Mouse (Mus musculus) kidney, embryonic 16.5 days (tissue): ENCODE measurements at regions not wholly inside any gene's neighbourhood (a gene's known extent, or its start where the extent isn't known, plus 50 kb on each side); places are given as distances from the start of the nearest gene placed in this dataset.

Experiments used
- ATAC-seq: fragments of 200-750 bp; cut with Nextera tagmentation; 2 replicates; pipeline ENCODE4 v1.8.0; 2017; ENCODE audit warnings: moderate TSS enrichment; ENCODE audit not compliant: low FRiP score, low TSS enrichment
- H3K27ac ChIP-seq: fragments of 300-500 bp; sonication (generic); 2 replicates; pipeline ENCODE4 v1.5.1; 2014; ENCODE audit warnings: low read length
- H3K27me3 ChIP-seq: fragments of 300-500 bp; sonication (generic); 2 replicates; pipeline ENCODE4 v1.6.1; 2014; ENCODE audit warnings: low read length, control low read depth, mixed read lengths; ENCODE audit not compliant: insufficient read depth
- H3K36me3 ChIP-seq: fragments of 300-500 bp; sonication (generic); 2 replicates; pipeline ENCODE4 v1.6.1; 2014; ENCODE audit warnings: low read length, control low read depth, mixed read lengths; ENCODE audit not compliant: insufficient read depth
- H3K4me1 ChIP-seq: fragments of 300-500 bp; sonication (generic); 2 replicates; pipeline ENCODE4 v1.6.1; 2014; ENCODE audit warnings: low read length, control low read depth, mixed read lengths; ENCODE audit not compliant: insufficient read depth
- H3K4me2 ChIP-seq: fragments of 300-500 bp; sonication (generic); replicated peaks from 2 replicates; pipeline ENCODE4 v1.6.1; 2014; ENCODE audit warnings: low read depth, low read length
- H3K4me3 ChIP-seq: fragments of 300-500 bp; sonication (generic); 2 replicates; pipeline ENCODE4 v1.5.1; 2014; ENCODE audit warnings: mild to moderate bottlenecking, low read length
- H3K9ac ChIP-seq: fragments of 300-500 bp; sonication (generic); replicated peaks from 2 replicates; pipeline ENCODE4 v1.6.1; 2014; ENCODE audit warnings: low read length
- H3K9me3 ChIP-seq: fragments of 300-500 bp; sonication (generic); 2 replicates; pipeline ENCODE4 v1.6.1; 2016; ENCODE audit warnings: low read length, control low read depth
- WGBS: fragments of 180-500 bp; shearing (Covaris S2); extraction: QIAGEN DNeasy Blood & Tissue Kit; methylation state at CpG from one replicate; pipeline ENCODE4 v1.1.7; 2014; 5-methylcytosine and 5-hydroxymethylcytosine counted together

DNA sequence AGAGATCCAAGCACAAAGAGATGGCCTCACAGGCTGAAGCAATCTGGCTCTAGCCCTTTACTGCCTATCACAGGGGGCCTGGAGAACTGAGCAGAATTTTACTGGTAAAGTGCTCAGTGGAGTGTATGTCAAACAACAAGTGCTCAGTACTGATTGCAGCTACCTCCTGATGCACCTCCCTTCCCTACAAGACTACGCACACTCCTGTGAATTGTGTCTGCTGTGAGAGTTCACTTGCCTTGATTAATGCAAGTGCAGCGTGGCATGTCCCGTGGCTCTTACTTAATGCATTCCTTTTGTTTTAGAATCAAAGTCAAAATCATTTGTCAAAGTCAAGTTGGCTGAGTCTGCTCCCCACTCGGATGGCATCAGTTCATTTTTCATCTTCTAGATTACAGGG is 992.4 kb downstream of the Synb start:
- no peak overlapping the region for H3K27ac ChIP-seq
- no peaks in the 10 kb centered on the region for H3K4me1 ChIP-seq
- WGBS = 48% methylated on average over 4 of the region's 4 CpGs
- no peak overlapping the region for H3K4me2 ChIP-seq
- ATAC-seq = no peak
- no peaks in the 10 kb centered on the region for H3K9me3 ChIP-seq
- no peak overlapping the region for H3K4me3 ChIP-seq
- no peaks in the 10 kb centered on the region for H3K27me3 ChIP-seq
- H3K36me3 ChIP-seq = no peaks in the 10 kb centered on the region
- H3K9ac ChIP-seq = no peak overlapping the region

DNA sequence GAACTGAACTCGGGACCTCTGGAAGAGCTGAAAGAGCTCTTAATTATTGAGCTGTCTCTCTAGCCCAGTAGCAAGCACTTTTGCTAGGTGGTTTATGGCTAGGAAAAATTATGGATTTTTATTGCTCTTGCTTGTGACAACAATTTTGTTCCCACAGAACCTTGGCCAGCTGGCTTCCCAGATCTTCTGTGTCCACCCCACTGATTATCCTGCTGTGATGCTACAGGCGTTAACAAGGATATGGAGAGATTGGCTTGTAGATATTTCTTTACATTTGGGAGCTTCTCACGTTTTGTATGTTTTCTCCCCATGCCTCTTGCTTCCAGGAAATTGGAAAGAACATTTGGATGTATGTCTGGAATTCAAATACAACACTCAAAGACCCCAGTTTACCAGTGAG is 1008.6 kb downstream of the Synb start:
- ATAC-seq = no peak
- Histone ChIP-seq H3K27ac (no peak overlapping the region), H3K9ac (no peak overlapping the region), H3K4me2 (no peak overlapping the region), H3K4me3 (no peak overlapping the region), H3K27me3 (no peaks in the 10 kb centered on the region), H3K36me3 (no peaks in the 10 kb centered on the region), H3K4me1 (no peaks in the 10 kb centered on the region), H3K9me3 (0 out of 2 replicates have a peak, but pooled peaks cover 4% of the 10 kb centered on the region)
- WGBS = 77% methylated on average over 3 of the region's 3 CpGs

DNA sequence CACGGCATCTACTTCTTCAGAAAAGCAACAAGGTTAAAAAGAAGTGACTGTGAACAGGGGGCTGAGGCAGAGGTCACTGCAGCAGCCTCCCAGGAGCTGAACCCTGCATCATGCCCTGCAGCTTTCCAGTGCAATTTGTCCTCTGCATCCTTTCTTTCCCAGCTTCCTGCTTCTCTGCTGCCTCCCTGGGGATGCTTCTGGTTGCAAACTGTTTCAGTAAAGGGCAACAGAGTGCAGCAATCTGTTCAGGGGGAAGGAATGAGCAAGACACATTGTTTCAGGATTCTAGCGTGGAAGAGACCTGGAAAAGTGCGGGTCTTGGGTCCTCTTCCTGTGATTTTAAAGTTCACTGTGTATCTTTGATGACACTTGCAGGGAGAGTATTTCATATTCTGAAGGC is 1032.7 kb downstream of the Synb start:
- Histone ChIP-seq H3K4me3 (no peak overlapping the region), H3K4me2 (no peak overlapping the region), H3K4me1 (no peaks in the 10 kb centered on the region), H3K36me3 (no peaks in the 10 kb centered on the region), H3K9me3 (no peaks in the 10 kb centered on the region), H3K27me3 (no peaks in the 10 kb centered on the region), H3K27ac (no peak overlapping the region), H3K9ac (no peak overlapping the region)
- no peak for ATAC-seq
- WGBS = 60% methylated on average over 3 of the region's 3 CpGs

DNA sequence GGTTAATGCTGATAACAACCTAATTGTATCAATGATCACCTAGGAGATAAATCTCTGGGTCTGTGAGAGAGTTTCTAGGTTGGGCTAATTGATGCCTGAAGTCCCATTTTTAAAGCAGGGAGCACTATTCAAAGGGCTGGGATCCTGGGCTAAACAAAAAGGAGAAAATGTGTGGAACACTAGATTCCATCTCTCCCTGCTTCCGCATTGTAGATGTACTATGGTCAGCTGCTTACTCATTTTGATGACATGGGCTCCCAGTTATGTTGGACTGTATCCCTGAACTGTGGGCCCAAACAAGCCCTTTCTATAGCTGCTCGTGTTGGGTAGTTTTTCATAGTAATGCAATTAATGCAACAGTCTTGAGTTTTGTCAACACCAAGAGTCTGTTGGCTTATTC is 1047.1 kb downstream of the Synb start:
- Histone ChIP-seq H3K9me3 (no peaks in the 10 kb centered on the region), H3K27ac (no peak overlapping the region), H3K4me3 (no peak overlapping the region), H3K36me3 (no peaks in the 10 kb centered on the region), H3K9ac (no peak overlapping the region), H3K4me2 (no peak overlapping the region), H3K27me3 (no peaks in the 10 kb centered on the region), H3K4me1 (no peaks in the 10 kb centered on the region)
- no peak for ATAC-seq
- 90% methylated on average over 2 of the region's 2 CpGs for WGBS

DNA sequence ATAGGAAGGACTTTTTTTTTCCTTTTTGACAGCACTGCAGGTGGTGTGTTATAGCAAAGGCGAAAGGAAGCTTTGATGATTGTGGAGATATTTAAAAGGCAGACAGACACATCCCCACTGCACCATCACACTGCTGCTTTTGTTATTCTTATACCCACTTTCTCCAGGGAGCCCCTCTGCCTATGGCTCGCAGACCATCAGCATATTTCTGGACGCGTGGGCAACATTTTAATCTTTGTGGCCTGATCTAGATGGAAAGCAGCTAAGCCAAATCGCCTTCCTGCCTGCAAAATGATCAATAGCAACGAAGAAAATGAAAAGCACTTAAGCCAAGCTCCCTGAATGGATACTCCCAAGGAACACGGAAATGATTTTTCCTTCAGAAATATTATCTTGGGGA is 1054.0 kb downstream of the Synb start:
- H3K4me1 ChIP-seq = no peaks in the 10 kb centered on the region
- H3K4me3 ChIP-seq = no peak overlapping the region
- no peak overlapping the region for H3K4me2 ChIP-seq
- no peaks in the 10 kb centered on the region for H3K9me3 ChIP-seq
- no peak overlapping the region for H3K27ac ChIP-seq
- WGBS = 88% methylated on average over 7 of the region's 7 CpGs
- ATAC-seq = no peak
- H3K27me3 ChIP-seq = no peaks in the 10 kb centered on the region
- no peaks in the 10 kb centered on the region for H3K36me3 ChIP-seq
- H3K9ac ChIP-seq = no peak overlapping the region

DNA sequence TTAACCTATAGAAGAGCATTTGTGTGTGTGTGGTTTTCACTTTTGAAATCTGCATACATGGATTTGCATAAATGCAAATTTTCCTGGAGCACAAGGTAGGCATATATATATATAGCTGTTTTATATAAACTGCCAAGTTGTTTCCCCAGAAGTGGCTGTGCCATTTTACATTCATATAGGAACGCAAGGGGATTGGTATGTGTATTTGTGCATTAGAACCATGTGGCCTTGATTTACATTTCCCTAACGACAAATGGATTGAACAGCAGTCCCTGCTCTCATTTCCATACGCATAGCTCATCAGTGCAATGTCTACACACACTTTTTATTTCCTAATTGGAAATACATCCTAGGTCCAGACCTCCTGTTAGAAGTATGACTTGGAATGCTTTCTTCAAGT is 1069.9 kb downstream of the Synb start:
- no peaks in the 10 kb centered on the region for H3K27me3 ChIP-seq
- no peak overlapping the region for H3K9ac ChIP-seq
- H3K4me1 ChIP-seq = no peaks in the 10 kb centered on the region
- no peak for ATAC-seq
- no peak overlapping the region for H3K27ac ChIP-seq
- 85% methylated on average over 3 of the region's 3 CpGs for WGBS
- H3K36me3 ChIP-seq = no peaks in the 10 kb centered on the region
- no peak overlapping the region for H3K4me3 ChIP-seq
- H3K4me2 ChIP-seq = no peak overlapping the region
- no peaks in the 10 kb centered on the region for H3K9me3 ChIP-seq

DNA sequence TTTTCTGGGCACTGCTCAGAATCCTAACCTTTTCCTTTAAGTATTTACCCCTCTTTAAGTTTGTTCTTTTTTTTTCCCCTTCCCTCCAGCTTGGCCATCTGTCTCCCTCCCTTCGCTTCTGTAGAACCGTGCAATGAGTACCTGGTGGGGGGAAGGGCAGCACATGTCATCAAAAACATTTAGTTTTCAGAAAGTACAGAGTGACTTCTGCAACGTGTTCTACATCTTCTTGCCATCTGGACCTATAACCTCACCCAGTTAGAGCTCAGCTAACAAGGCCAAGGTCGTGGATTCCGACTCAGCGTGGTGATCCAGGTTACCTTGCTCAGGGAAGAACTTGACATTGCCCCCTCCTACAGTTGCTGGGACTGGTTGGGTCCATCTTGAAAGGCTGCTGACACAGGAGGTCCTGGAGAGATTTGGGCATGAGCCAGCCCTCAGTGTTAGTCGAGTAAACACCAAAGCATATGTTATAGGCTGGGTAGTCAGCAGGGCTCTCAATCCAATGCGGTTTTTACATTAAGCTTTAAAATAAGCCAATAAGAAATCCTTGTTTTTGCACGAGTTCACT is 1075.0 kb downstream of the Synb start:
- WGBS = 72% methylated on average over 9 of the region's 9 CpGs
- H3K27ac ChIP-seq = no peak overlapping the region
- no peak for ATAC-seq
- no peaks in the 10 kb centered on the region for H3K27me3 ChIP-seq
- H3K9me3 ChIP-seq = no peaks in the 10 kb centered on the region
- H3K4me2 ChIP-seq = no peak overlapping the region
- H3K9ac ChIP-seq = no peak overlapping the region
- H3K36me3 ChIP-seq = no peaks in the 10 kb centered on the region
- H3K4me3 ChIP-seq = no peak overlapping the region
- H3K4me1 ChIP-seq = no peaks in the 10 kb centered on the region

DNA sequence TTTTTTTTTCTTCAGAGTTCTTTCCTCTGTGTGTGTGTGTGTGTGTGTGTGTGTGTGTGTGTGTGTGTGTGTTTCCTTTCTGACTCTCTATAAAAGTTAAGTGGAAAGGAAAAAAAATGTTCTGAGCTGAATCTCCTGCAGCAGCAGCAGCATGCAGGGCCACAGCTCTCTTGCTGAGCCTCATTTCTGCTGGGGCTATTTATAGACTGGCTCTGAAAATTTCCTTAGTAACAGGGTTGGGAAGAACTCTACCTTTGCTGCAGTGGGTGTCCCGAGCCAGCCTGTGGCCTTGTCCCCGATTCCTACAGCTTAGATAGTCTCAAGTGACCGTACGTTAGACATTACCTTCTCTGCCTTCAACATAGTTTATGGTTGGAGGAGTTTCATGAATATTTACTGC is 1075.6 kb downstream of the Synb start:
- H3K4me2 ChIP-seq = no peak overlapping the region
- WGBS = 26% methylated on average over 4 of the region's 4 CpGs

DNA sequence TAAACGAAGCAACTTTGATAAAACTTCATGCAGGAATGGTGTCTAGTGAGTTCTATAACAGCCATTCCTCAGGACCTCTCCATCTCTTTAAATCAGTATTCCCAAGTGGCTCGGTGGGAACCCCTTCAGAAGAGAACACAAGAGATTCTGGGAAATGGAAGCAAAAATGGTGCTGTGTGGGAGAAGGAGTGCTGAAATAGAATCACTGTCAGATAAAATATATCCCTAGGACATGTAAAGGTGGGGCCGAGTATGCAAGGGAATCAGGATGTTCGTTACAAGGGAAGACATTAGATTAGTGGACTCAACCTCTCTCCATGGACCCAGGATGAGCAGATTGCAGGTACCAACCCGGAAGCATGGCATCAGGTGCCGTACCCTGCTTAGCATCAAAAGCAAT is 1076.1 kb downstream of the Synb start:
- 63% methylated on average over 6 of the region's 6 CpGs for WGBS

More for the DNA sequence above, 1075.6 kb downstream of the Synb start:
- no peak overlapping the region for H3K4me3 ChIP-seq
- no peaks in the 10 kb centered on the region for H3K27me3 ChIP-seq
- no peak overlapping the region for H3K27ac ChIP-seq
- H3K9ac ChIP-seq = no peak overlapping the region
- no peak for ATAC-seq
- no peaks in the 10 kb centered on the region for H3K4me1 ChIP-seq
- H3K9me3 ChIP-seq = no peaks in the 10 kb centered on the region
- H3K36me3 ChIP-seq = no peaks in the 10 kb centered on the region

DNA sequence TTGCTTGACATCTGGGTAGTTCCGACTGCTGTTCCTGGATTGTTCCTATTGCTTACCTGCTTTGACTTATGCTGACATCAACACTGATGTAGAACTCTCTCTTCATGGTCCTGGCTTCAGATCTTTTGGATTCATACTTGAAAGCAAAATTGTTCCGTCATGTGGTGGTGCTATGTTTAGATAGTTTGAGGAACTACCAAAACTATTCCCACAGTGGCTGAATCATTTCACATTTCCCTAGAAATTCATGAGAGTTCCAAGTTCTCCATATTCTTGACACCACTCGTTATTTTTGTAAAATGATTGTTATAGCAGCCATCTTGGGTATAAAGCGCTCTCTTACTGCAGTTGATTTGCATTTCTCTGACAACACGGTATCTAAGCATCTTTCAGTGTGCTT is 1080.2 kb downstream of the Synb start:
- no peak overlapping the region for H3K9ac ChIP-seq
- no peak overlapping the region for H3K27ac ChIP-seq
- WGBS = 89% methylated on average over 5 of the region's 5 CpGs
- H3K36me3 ChIP-seq = no peaks in the 10 kb centered on the region
- no peaks in the 10 kb centered on the region for H3K9me3 ChIP-seq
- no peak overlapping the region for H3K4me2 ChIP-seq
- H3K4me1 ChIP-seq = no peaks in the 10 kb centered on the region
- ATAC-seq = no peak
- H3K27me3 ChIP-seq = no peaks in the 10 kb centered on the region
- no peak overlapping the region for H3K4me3 ChIP-seq

More for the DNA sequence above, 1076.1 kb downstream of the Synb start:
- no peaks in the 10 kb centered on the region for H3K36me3 ChIP-seq
- no peak for ATAC-seq
- no peak overlapping the region for H3K27ac ChIP-seq
- H3K27me3 ChIP-seq = no peaks in the 10 kb centered on the region
- no peaks in the 10 kb centered on the region for H3K4me1 ChIP-seq
- no peak overlapping the region for H3K4me2 ChIP-seq
- H3K9ac ChIP-seq = no peak overlapping the region
- H3K4me3 ChIP-seq = no peak overlapping the region
- H3K9me3 ChIP-seq = no peaks in the 10 kb centered on the region
